Mouse (Mus musculus): Measurements from ENCODE around the gene Adam12. TPM values are rescaled to one million over a fixed set of nuclear protein-coding genes. Genes with fewer than 3 reads are reported as not detected.

Gene Adam12
- polyA plus RNA-seq (2015; fragmentation: Nextera tagmentation; extraction: Ambion mirVana), result 3.2 TPM in 2 replicates

DNA sequence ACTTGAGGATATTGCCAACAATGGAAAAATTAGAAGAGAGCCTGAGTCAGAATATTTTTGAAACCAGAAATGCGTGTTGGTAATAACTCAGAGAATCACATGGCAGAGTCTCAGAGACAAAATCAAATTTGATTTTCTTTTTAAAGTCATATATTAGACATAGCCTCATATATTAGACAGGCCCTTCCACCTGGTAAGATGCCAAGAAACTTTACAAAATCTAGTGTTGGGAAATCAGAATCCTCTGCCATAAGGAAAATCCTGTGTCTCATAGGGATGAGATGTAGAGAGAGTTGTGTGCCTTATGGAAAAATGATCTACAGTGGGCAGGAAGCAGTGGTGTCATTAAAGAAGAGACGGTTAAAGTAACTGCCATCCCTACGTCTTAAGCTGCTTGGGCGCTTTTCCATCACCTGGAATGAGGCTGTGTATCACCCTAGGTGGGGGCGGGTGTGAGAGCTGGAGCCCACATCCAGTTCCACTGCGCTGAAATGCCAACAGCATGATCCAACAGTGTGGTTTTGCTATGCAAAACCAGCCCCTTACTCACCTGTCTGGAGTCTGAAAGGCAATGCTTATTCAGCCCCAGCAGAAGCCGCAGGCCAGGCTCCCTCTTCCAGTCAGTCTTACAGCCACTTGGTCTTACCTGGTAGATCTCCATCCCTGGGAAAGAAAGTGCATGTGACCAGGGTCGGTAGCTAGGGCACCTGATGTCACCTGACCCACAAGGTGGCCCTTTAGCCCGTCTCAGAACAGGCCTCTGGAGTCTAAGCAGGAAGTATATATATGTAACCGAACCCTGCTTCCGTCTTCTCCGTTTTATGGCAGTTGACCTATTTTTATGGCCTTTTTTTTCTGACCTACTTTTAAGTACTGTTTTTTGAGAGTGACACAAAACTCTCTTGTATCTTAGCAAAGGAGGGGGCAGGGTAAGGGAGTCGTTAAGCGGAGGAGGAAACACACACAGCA lies at the start of gene Adam12:
Gene Adam12, minus strand, starts transcription at position 769 of the 969 bp plus-strand sequence.
- Histone ChIP-seq H3K9ac (no peak within 1 kb of the TSS), H3K27ac (replicated peaks) (no peak within 1 kb of the TSS), H3K9me3 (no peaks in the 10 kb centered on the region), H3K36me3 (no peaks in the 10 kb centered on the region), H3K4me2 (no peak within 1 kb of the TSS), H3K4me1 (peaks cover 24% of the 10 kb centered on the region), H3K4me3 (no peak within 1 kb of the TSS), H3K27me3 (replicated peaks) (no peaks in the 10 kb centered on the region)
- WGBS, result 70% methylated on average over 14 of the region's 14 CpGs
- no peak for ATAC-seq (ENCODE audit: extremely low read depth, insufficient number of reproducible peaks, low FRiP score, low TSS enrichment)

DNA sequence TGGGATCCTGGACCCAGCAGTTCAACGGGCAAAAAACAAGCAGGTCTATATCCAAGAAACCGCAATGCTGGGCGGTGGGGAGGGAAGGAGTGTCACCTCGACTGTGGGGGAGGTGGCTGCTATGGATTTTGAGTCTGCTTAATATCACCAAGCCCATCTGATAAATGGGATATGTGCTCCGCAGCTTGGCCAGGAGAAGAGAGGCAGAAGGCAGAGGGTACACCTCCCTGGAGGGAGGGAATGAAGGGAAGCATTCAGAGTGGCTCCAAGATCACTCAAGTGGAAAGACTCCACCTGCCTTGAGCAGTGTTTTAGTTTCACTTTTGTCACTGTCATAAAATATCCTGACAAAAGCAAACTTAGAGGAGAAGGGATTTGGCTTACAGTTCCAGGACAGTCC lies 41.0 kb upstream of the Adam12 start:
- Histone ChIP-seq H3K4me2 (no peak overlapping the region), H3K4me1 (no peaks in the 10 kb centered on the region), H3K9ac (no peak overlapping the region), H3K9me3 (0 out of 2 replicates have a peak, but pooled peaks cover 5% of the 10 kb centered on the region), H3K27ac (replicated peaks) (no peak overlapping the region), H3K36me3 (no peaks in the 10 kb centered on the region), H3K27me3 (replicated peaks) (no peaks in the 10 kb centered on the region), H3K4me3 (no peak overlapping the region)
- ATAC-seq (ENCODE audit: extremely low read depth, insufficient number of reproducible peaks, low FRiP score, low TSS enrichment), result no peak
- WGBS, result 80% methylated on average over 5 of the region's 5 CpGs

DNA sequence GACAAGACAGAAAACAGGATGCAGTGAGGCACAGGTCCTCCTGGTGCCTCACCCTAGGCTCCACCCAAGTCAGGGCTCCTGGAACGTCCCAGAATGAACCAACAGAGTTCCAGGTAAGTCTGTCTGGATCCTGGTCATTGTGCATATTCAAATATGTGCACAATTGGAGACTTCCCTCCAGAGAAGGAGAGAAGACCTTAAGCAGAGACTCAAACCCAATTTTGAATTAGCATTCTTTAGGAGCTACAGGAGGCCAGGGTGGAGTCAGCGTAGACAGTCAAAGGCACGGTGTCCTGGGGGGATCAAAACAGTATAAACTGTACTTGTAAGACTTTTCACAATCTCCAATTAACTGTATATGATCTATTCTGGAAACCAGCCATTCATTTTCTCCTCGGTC lies 40.5 kb upstream of the Adam12 start:
- Histone ChIP-seq H3K9me3 (0 out of 2 replicates have a peak, but pooled peaks cover 5% of the 10 kb centered on the region), H3K9ac (no peak overlapping the region), H3K36me3 (no peaks in the 10 kb centered on the region), H3K4me1 (no peaks in the 10 kb centered on the region), H3K4me2 (no peak overlapping the region), H3K4me3 (no peak overlapping the region), H3K27ac (replicated peaks) (no peak overlapping the region), H3K27me3 (replicated peaks) (no peaks in the 10 kb centered on the region)
- WGBS, result 73% methylated on average over 4 of the region's 4 CpGs
- no peak for ATAC-seq (ENCODE audit: extremely low read depth, insufficient number of reproducible peaks, low FRiP score, low TSS enrichment)

DNA sequence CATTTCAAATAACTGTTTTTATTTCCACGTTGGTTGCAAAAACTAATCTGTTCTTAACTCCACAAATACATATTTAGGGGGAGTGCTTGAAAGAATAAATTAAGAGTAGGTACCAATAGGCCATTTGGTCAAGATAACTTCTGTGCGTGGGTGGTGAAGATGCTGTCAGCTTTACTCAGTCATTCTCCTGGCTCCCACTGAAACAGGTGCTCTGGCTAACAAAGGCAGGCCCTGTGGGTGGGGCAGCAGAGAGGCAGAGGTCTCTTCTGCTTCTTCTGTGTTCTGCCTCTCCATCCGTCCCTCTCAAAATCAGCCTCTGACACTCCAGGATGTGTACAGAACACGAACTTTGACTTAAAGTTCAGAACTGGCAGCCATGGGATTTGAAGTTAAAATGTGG lies 33.8 kb upstream of the Adam12 start:
- Histone ChIP-seq H3K36me3 (no peaks in the 10 kb centered on the region), H3K4me1 (peaks cover 15% of the 10 kb centered on the region), H3K4me2 (no peak overlapping the region), H3K27ac (replicated peaks) (no peak overlapping the region), H3K9ac (no peak overlapping the region), H3K4me3 (no peak overlapping the region), H3K9me3 (no peaks in the 10 kb centered on the region), H3K27me3 (replicated peaks) (no peaks in the 10 kb centered on the region)
- 75% methylated on average over 4 of the region's 4 CpGs for WGBS
- no peak for ATAC-seq (ENCODE audit: extremely low read depth, insufficient number of reproducible peaks, low FRiP score, low TSS enrichment)

DNA sequence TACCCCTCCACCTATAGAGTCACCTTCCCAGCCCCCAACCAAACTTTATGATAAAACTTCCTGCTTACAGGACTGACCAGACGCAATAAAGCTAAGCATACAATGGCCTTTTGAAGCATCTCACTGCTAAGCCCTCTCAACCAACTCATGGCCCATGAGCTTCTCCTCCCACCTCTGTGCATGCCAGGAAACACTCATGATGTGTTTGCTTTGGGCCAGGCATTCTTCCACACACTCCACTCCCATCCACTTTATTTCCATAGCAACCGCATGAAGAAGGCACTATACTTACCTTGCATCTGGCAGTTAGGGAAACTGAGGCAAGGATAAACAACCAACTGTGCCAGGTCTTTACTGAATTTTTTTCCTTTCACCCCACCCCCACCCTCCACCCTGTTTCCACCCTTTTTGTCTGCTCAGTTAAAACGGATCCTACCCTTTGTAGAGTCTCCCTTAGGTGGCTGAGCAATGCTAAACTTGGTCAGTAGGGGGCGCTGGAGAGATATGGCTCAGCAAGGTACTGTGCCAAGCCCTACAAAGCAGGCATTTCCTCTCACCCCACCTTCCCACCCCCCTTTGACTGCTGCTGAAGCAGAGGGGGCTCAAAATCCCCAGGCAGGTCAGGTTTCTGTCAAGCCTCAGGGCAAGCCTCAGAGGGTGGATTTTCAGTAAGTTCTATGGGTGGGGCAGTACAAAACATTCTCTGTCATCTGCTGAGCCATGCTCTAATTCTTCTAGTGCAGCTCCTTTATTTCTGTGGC lies 31.4 kb upstream of the Adam12 start:
- Histone ChIP-seq H3K4me2 (no peak overlapping the region), H3K4me3 (no peak overlapping the region), H3K4me1 (peaks cover 15% of the 10 kb centered on the region), H3K36me3 (no peaks in the 10 kb centered on the region), H3K9ac (no peak overlapping the region), H3K27me3 (replicated peaks) (no peaks in the 10 kb centered on the region), H3K27ac (replicated peaks) (no peak overlapping the region), H3K9me3 (no peaks in the 10 kb centered on the region)
- 0 out of 2 replicates have a peak, but pooled peaks have one; percentile 37 for ATAC-seq (ENCODE audit: extremely low read depth, insufficient number of reproducible peaks, low FRiP score, low TSS enrichment)
- WGBS, result 41% methylated on average over 4 of the region's 4 CpGs

DNA sequence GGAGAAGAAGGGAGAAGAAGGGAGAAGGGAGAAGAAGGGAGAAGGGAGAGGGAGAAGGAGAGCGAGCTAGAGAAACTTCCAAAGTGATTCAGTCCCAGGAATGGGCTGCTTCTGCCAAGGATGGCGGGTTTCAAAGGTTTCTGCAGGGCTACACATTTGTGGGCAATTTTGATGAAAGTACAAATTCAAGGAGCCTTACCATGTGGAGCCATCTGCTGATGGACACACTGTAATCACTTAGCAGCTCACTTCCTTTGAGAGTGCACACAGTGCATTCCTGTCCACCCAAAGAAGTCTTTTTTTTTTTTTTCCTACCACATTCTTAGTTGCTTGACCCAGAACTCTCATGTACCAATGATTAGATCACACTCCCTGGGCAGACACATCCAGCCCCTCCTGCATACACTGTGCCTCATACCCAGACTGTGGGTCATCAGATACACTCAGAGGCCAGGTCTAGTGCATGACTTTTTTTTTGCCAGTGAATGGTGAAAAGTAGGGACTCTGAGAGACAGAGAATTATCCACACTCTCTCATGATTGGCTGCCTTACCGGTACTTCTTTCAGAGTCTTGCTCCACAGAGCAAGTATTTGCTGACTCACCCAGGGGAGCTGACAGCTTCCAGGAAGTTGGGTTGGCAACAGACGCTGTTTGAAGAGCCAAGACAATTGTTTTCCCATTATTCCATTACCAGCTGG lies 29.2 kb upstream of the Adam12 start:
- no peaks in the 10 kb centered on the region for H3K36me3 ChIP-seq
- 38% methylated on average over 4 of the region's 4 CpGs for WGBS
- H3K4me1 ChIP-seq, result peaks cover 15% of the 10 kb centered on the region
- no peak overlapping the region for H3K4me2 ChIP-seq
- no peaks in the 10 kb centered on the region for H3K9me3 ChIP-seq
- H3K9ac ChIP-seq, result no peak overlapping the region
- H3K4me3 ChIP-seq, result no peak overlapping the region
- no peak for ATAC-seq (ENCODE audit: extremely low read depth, insufficient number of reproducible peaks, low FRiP score, low TSS enrichment)
- peak overlapping the region; percentile 36; the same call in 1 of the 2 replicates for H3K27ac ChIP-seq (replicated peaks)
- no peaks in the 10 kb centered on the region for H3K27me3 ChIP-seq (replicated peaks)

DNA sequence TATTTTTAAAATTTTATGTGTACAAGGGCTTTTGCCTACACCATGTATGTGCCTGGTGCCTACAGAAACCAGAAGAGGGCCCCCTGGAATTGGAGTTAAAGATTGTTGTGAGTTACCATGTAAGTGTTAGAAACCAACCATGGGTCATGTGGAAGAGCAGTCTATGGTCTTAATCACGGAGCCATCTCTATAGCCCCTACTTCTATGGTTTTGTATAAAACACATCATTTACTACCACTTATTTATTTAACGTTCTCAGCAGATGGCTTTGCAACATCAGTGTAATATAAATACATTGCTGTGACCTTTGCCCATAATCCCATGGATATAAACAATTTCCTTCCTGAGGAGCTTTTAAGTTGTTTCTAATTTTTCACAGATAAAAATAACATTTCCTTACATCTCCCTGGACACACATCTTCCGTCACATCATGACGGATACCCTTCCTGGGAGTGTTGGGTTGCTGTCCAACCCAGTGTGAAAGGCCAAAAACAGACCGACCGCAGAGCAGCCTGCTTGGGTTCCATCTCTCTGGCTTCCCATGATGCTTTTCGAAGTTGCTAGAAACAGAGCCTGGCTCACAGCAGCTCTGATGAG lies 18.4 kb upstream of the Adam12 start:
- no peaks in the 10 kb centered on the region for H3K36me3 ChIP-seq
- no peaks in the 10 kb centered on the region for H3K9me3 ChIP-seq
- ATAC-seq (ENCODE audit: extremely low read depth, insufficient number of reproducible peaks, low FRiP score, low TSS enrichment), result no peak
- H3K4me2 ChIP-seq, result no peak overlapping the region
- H3K4me3 ChIP-seq, result no peak overlapping the region
- H3K27ac ChIP-seq (replicated peaks), result no peak overlapping the region
- H3K27me3 ChIP-seq (replicated peaks), result no peaks in the 10 kb centered on the region
- H3K9ac ChIP-seq, result no peak overlapping the region
- 73% methylated on average over 7 of the region's 7 CpGs for WGBS
- no peaks in the 10 kb centered on the region for H3K4me1 ChIP-seq

DNA sequence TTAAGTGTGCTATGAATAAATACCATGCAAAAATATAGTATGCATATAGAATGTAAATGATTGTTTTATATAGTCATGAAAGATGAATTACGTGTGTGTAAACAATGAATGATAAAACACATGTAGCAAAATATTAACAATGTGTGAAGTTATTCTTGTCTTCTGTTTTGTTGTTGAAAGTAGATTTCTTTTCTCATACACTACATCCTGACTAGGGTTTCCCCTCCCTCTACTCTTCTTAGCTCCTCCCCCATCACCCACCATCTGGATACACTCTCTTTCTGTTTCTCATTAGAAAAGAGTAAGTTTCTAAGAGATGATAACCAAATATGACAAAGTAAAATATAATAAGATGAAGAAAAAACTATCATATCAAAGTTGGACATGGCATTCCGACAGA lies 16.1 kb upstream of the Adam12 start:
- no peak overlapping the region for H3K4me3 ChIP-seq
- WGBS, result 87% methylated on average over 2 of the region's 2 CpGs
- H3K27ac ChIP-seq (replicated peaks), result no peak overlapping the region
- ATAC-seq (ENCODE audit: extremely low read depth, insufficient number of reproducible peaks, low FRiP score, low TSS enrichment), result no peak
- no peaks in the 10 kb centered on the region for H3K36me3 ChIP-seq
- no peak overlapping the region for H3K4me2 ChIP-seq
- H3K9me3 ChIP-seq, result no peaks in the 10 kb centered on the region
- H3K4me1 ChIP-seq, result no peaks in the 10 kb centered on the region
- H3K9ac ChIP-seq, result no peak overlapping the region
- H3K27me3 ChIP-seq (replicated peaks), result no peaks in the 10 kb centered on the region

DNA sequence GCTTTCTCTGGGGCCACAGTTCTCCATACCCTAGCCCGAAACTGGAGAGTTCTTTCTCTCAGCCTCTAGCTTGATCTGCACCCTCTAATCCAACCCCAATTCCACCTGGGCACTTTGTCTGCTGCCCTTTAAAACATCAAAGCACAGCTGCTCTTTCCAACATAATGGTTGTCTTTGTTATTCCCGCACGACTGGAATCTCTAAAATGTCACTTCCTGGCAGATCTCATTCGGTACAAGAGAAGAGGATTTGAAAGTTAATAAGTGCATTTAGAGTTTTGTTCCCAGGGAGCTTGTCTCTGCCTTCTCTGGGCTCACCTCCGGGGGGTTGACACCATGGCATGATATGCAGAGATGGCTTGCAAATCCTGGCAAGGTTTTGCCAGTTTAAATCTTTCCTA lies 14.7 kb upstream of the Adam12 start:
- ATAC-seq (ENCODE audit: extremely low read depth, insufficient number of reproducible peaks, low FRiP score, low TSS enrichment), result no peak
- H3K36me3 ChIP-seq, result no peaks in the 10 kb centered on the region
- H3K4me1 ChIP-seq, result no peaks in the 10 kb centered on the region
- WGBS, result 40% methylated on average over 5 of the region's 5 CpGs
- H3K9ac ChIP-seq, result no peak overlapping the region
- H3K9me3 ChIP-seq, result no peaks in the 10 kb centered on the region
- H3K27me3 ChIP-seq (replicated peaks), result no peaks in the 10 kb centered on the region
- H3K27ac ChIP-seq (replicated peaks), result no peak overlapping the region
- H3K4me3 ChIP-seq, result no peak overlapping the region
- H3K4me2 ChIP-seq, result no peak overlapping the region

DNA sequence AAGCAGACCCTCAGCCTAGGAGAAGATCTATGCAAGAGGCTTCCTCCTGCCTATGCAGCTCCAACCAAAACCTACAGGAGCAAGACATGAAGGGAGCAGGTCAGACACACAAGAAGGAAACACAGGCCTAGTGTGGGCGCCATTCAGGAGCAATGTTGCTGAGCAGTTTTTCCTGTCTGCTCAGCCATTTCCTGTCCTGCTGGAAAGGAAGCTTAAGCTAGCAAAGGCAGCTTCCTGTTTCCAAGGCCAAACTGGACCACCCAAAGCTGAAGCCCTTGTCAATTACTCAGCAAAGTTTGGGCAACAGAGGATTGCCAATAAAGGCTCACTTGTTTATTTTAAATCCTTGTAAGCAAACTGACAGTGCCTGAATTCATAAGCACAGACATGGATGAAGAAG lies 10.8 kb upstream of the Adam12 start:
- no peak for ATAC-seq (ENCODE audit: extremely low read depth, insufficient number of reproducible peaks, low FRiP score, low TSS enrichment)
- Histone ChIP-seq H3K4me2 (no peak overlapping the region), H3K27ac (replicated peaks) (no peak overlapping the region), H3K27me3 (replicated peaks) (no peaks in the 10 kb centered on the region), H3K36me3 (no peaks in the 10 kb centered on the region), H3K4me1 (no peaks in the 10 kb centered on the region), H3K9ac (no peak overlapping the region), H3K9me3 (no peaks in the 10 kb centered on the region), H3K4me3 (no peak overlapping the region)
- 70% methylated on average over 1 of the region's 1 CpGs for WGBS

DNA sequence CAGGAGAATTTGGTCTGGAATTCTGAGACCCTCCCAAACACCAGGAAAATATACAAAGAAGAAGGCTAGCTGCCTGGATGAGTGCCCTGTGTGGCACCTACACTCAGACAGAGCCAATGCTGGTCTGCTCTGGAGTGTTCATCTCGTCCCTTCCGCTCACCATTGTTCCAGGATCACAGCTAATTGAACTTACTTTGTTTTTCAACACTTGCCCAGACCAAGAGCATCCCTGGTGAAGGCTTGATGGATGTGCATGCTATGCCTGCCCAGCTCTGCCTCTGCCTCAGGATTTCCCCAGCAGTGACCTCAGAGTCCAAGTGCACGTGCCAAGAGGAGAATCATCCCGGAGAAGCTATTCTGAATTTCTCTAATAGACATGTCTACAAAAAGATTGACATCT lies 9.3 kb upstream of the Adam12 start:
- Histone ChIP-seq H3K4me3 (no peak overlapping the region), H3K36me3 (no peaks in the 10 kb centered on the region), H3K9me3 (no peaks in the 10 kb centered on the region), H3K27ac (replicated peaks) (no peak overlapping the region), H3K4me2 (no peak overlapping the region), H3K27me3 (replicated peaks) (no peaks in the 10 kb centered on the region), H3K4me1 (no peaks in the 10 kb centered on the region), H3K9ac (no peak overlapping the region)
- WGBS, result 58% methylated on average over 4 of the region's 4 CpGs
- ATAC-seq (ENCODE audit: extremely low read depth, insufficient number of reproducible peaks, low FRiP score, low TSS enrichment), result no peak
